Mouse (Mus musculus) E14TG2a.4 (cell line): Measurements from ENCODE around the gene Ccdc155.

Source experiments
- CTCF ChIP-seq: conservative IDR thresholded peaks from 2 replicates; pipeline ENCODE4 v1.5.1; 2014; ENCODE audit warnings: low read length
- POU5F1 ChIP-seq: IDR thresholded peaks from 2 replicates; pipeline ENCODE4 v1.6.1; 2014; ENCODE audit warnings: low read length, borderline replicate concordance

GRCm38 (mm10) chr7:45191803-45192363 lies 12.8 kb downstream of the Ccdc155 start:
- TF ChIP-seq CTCF = no peak
- no peak for TF ChIP-seq POU5F1
